Mouse (Mus musculus) thymus, adult 2 months (tissue): ENCODE results near the gene Nfyc. TPM values are rescaled to one million over a fixed set of nuclear protein-coding genes. Genes with fewer than 3 reads are reported as not detected.

Source experiments
- DNase-seq: peaks from one replicate; pipeline ENCODE4 v3.0.0; 2021
- H3K27ac ChIP-seq: fragments of 200-500 bp; 2 replicates; pipeline ENCODE4 v1.5.1; 2012; ENCODE audit warnings: low read length, control low read depth; ENCODE audit not compliant: control insufficient read depth, insufficient read depth
- H3K27me3 ChIP-seq: fragments of 200-500 bp; 2 replicates; pipeline ENCODE4 v1.6.1; 2012; ENCODE audit warnings: mild to moderate bottlenecking, low read length, moderate library complexity, mixed read lengths; ENCODE audit not compliant: control insufficient read depth, insufficient read depth
- H3K36me3 ChIP-seq: fragments of 200-500 bp; 2 replicates; pipeline ENCODE4 v1.6.1; 2012; ENCODE audit warnings: mild to moderate bottlenecking, low read length, moderate library complexity; ENCODE audit not compliant: control insufficient read depth, insufficient read depth
- H3K4me1 ChIP-seq: fragments of 200-500 bp; replicated peaks from 2 replicates; pipeline ENCODE4 v1.6.1; 2012; ENCODE audit warnings: low read length; ENCODE audit not compliant: control insufficient read depth, insufficient read depth
- H3K4me3 ChIP-seq: fragments of 200-500 bp; 2 replicates; pipeline ENCODE4 v1.5.1; 2012; ENCODE audit warnings: mild to moderate bottlenecking, low read length, control low read depth, moderate library complexity; ENCODE audit not compliant: control insufficient read depth, insufficient read depth
- CTCF ChIP-seq: fragments of 200-500 bp; IDR thresholded peaks from 2 replicates; pipeline ENCODE4 v1.5.1; 2012; ENCODE audit warnings: mild to moderate bottlenecking, control low read depth, low read length, moderate library complexity, borderline replicate concordance; ENCODE audit not compliant: control insufficient read depth, poor library complexity, insufficient read depth; ENCODE audit errors: extremely low read depth
- POLR2A ChIP-seq: fragments of 200-500 bp; IDR thresholded peaks from 2 replicates; pipeline ENCODE4 v1.6.1; 2012; ENCODE audit warnings: mild to moderate bottlenecking, low read length, control low read depth, moderate library complexity; ENCODE audit not compliant: control insufficient read depth, poor library complexity, insufficient read depth; ENCODE audit errors: extremely low read depth
- WGBS: fragments of 180-500 bp; shearing (Covaris S2); methylation state at CpG from one replicate; pipeline ENCODE4 v1.1.7; 2018; 5-methylcytosine and 5-hydroxymethylcytosine counted together
- polyA plus RNA-seq: library from polyadenylated mRNA; depleted of rRNA; stranded (reverse); fragments of >200 nt; gene quantifications from 2 replicates; pipeline ENCODE4 v1.2.3, GENCODE M21; 2012; rRNA removed

Nfyc gene
- polyA plus RNA-seq, result 317 and 354 TPM in 2 replicates

DNA sequence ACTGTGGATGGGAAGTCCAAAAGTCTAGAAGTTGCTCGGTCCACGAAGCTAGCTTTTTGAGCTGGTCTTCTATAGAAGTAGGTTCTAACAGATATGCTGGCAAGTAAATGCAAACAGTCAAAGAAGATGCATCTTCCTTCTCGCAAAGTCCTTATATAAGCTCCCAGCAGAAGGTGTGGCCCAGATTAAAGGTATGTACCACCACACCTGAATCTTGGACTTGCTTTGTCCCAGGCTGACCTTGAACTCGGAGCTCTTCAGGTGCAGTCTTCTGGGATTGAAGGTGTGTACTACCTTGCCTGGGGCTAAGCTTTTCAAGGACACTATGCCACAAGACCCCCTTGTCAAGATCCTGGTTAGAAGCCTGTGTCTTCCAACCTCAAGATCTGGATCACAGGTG is at the start of gene Nfyc:
Gene Nfyc (minus strand): TSS at position 101 of the 400 bp plus-strand sequence.
- Histone ChIP-seq H3K4me1 (no peaks in the 10 kb centered on the region), H3K27ac (no peak within 1 kb of the TSS), H3K36me3 (no peaks in the 10 kb centered on the region), H3K27me3 (no peaks in the 10 kb centered on the region), H3K4me3 (no peak within 1 kb of the TSS)
- no peak for TF ChIP-seq POLR2A
- TF ChIP-seq CTCF, result no peak
- 97% methylated on average over 4 of the region's 4 CpGs for WGBS
- DNase-seq, result no peak

DNA sequence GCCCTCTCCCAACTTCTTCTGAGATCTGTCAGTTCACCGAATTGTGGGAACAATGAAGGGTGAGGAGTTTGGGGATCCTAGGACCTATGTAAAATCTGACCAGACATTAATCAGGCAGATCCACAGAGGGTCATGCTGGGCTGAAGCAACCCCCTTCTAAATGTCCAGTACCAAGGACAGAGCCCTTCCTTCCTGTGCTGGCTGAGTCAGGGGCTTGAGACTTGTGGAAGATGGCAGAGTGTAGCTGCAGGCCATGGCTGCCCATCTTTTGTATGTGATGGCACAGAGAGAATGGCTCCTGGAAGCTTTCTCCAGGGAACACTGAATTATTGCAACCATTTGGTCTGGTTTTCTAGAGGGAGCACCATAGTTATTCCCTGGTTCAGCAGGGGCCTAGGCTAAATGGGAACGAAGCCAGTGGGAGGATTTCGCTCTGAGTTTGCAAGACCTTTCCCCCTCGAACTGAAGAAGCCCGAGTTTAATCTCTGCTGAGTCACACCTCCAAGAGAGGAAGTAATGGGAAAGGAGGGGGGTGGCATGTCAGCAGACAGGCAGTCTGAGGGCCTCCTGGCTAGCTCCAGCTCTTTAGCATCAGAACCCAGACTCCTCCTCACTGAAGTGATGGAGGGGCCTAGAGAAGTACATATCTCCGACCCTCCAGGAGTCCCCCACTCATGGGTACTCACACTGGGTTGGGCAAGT is 49.5 kb upstream of the Nfyc start:
- Histone ChIP-seq H3K4me3 (no peak overlapping the region), H3K27ac (no peak overlapping the region), H3K27me3 (no peaks in the 10 kb centered on the region), H3K36me3 (no peaks in the 10 kb centered on the region), H3K4me1 (peaks cover 15% of the 10 kb centered on the region)
- 37% methylated on average over 6 of the region's 6 CpGs for WGBS
- TF ChIP-seq CTCF (no peak), POLR2A (no peak)
- DNase-seq, result no peak

DNA sequence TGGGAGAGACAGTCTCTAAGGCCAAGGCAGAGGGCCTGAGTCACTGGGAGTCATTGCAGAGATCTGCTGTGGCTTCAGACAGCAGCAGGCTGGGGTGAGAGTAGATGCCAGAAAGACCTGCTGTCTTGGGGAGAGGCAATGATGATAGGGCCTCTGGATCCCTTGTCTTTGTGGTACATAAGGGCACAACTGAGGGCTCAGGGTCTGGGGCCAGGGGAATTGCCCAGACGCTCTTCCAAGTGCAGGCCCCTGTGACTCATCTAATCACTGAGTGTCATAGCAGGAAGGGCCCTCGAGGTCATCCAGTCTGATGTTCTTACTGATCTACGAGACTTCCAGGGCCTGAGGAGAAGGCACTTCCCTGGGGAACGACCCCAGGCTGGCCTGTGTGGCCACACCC is 48.0 kb upstream of the Nfyc start:
- WGBS, result 82% methylated on average over 4 of the region's 4 CpGs

DNA sequence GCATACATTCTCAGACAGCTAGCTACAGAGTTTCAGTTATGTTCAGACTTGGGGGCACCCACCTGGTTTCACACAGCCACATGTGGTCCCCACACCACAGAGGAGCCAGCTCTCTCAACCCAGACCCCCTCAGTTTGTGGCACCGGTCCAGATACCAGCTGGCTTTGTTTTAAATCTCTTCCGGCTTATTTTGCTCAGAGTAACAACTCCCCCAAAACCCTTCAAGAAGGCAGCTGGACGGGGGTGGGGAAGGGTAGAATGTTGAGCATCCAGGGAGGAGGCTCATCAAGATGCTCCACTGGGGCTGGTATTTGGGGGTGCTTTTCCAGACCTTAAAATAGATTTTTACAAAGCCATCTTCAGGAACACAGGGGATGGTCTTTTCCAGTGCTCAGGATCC is 47.4 kb upstream of the Nfyc start:
- no peaks in the 10 kb centered on the region for H3K36me3 ChIP-seq
- TF ChIP-seq POLR2A, result no peak
- TF ChIP-seq CTCF, result no peak
- no peak overlapping the region for H3K4me3 ChIP-seq
- H3K27me3 ChIP-seq, result no peaks in the 10 kb centered on the region
- WGBS, result 45% methylated on average over 3 of the region's 3 CpGs
- H3K27ac ChIP-seq, result no peak overlapping the region
- peaks cover 15% of the 10 kb centered on the region for H3K4me1 ChIP-seq
- no peak for DNase-seq

More for the DNA sequence above, 48.0 kb upstream of the Nfyc start:
- no peaks in the 10 kb centered on the region for H3K27me3 ChIP-seq
- TF ChIP-seq CTCF, result no peak
- TF ChIP-seq POLR2A, result no peak
- H3K36me3 ChIP-seq, result no peaks in the 10 kb centered on the region
- H3K4me1 ChIP-seq, result peaks cover 15% of the 10 kb centered on the region
- no peak for DNase-seq
- H3K4me3 ChIP-seq, result no peak overlapping the region
- no peak overlapping the region for H3K27ac ChIP-seq

DNA sequence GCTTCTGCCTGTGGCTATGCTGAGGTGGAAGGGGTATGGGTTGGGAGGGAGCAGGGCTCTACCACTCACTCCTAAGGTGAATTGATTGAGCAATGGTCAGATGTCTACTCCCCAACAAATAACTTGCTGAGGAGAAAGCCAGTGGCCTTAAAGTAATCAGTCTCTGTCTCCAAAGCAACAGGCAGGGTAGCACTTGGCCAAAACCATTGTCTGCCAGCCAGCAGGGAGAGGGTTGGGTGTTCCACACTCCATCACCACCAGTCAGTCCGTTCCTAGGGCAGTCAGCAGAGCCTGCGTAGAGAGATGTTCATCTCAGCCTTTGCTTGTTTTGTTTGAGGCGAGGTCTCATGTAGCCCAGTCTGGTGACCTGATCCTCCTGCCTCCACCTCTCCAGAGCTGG is 44.6 kb upstream of the Nfyc start:
- no peaks in the 10 kb centered on the region for H3K27me3 ChIP-seq
- peaks cover 6% of the 10 kb centered on the region for H3K4me1 ChIP-seq
- no peaks in the 10 kb centered on the region for H3K36me3 ChIP-seq
- no peak overlapping the region for H3K4me3 ChIP-seq
- 92% methylated on average over 3 of the region's 3 CpGs for WGBS
- DNase-seq, result no peak
- H3K27ac ChIP-seq, result no peak overlapping the region
- TF ChIP-seq POLR2A (no peak), CTCF (no peak)

DNA sequence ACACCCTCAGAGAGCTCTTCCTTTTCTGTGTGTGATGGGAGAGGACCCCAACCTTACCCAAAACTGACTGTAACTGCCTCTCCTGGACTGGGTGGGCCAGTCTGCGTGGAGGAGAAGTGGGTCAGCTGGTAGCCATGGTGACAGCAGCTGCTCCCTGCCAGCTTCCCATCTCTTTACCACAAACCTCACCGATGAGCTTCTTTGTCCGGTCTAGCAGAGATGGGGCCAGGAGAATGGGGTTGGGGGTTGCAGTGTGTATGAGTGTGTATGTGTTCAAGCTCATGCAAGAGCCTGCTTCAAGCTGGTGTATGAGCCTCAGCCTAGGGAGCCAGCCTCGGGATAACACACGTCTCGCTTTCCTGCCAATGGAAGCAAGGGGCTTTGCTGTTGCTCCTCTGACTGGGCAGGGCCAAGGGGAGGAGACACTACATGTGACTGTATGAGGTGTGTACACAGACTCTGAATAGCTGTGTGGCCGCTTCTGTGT is 38.9 kb upstream of the Nfyc start:
- H3K4me3 ChIP-seq, result no peak overlapping the region
- DNase-seq, result no peak
- no peak overlapping the region for H3K27ac ChIP-seq
- H3K27me3 ChIP-seq, result no peaks in the 10 kb centered on the region
- WGBS, result 38% methylated on average over 7 of the region's 7 CpGs
- TF ChIP-seq CTCF (no peak), POLR2A (no peak)
- no peaks in the 10 kb centered on the region for H3K36me3 ChIP-seq
- no peaks in the 10 kb centered on the region for H3K4me1 ChIP-seq

DNA sequence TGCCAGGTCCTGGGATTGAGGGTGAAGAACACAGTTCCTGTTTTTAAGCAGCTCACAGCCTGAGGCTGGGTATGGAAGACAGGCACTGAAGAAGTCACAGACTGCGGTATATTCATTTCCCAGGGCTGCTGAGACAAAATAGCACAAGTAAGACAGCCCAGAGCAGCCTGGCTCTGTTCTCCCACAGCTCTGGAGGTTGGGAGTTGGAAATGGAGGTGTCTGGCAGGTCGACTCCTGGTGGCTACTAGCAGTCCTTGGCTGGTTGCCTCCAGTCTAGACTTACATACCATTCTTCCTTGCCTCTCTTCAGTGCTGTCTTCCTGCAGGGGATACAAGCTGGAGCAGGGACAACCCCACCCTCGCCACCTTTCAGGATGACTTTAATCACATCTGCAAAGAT is 37.6 kb upstream of the Nfyc start:
- Histone ChIP-seq H3K36me3 (no peaks in the 10 kb centered on the region), H3K27me3 (no peaks in the 10 kb centered on the region), H3K4me1 (no peaks in the 10 kb centered on the region), H3K4me3 (no peak overlapping the region), H3K27ac (no peak overlapping the region)
- 86% methylated on average over 3 of the region's 3 CpGs for WGBS
- TF ChIP-seq POLR2A (no peak), CTCF (no peak)
- DNase-seq, result no peak

DNA sequence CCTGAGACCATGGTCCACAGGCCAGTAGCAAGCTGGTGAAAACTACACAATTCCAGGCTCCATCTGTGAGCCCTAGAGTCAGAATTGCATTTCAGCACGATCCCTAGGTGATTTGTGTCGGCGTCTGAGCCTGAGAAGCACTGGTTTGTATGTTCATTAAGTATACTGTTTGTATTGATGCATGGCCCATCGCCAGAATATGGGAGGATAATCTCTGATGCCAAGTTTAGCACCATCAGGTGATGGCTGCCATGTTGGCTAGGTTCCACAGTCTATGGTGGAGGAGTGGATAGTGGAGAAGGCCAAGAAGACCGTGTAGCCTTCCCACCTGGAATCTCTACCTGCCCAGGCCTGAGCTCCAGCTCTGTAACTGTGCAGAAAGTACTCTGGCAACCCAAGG is 36.9 kb upstream of the Nfyc start:
- TF ChIP-seq CTCF (no peak), POLR2A (no peak)
- H3K4me3 ChIP-seq, result no peak overlapping the region
- no peak overlapping the region for H3K27ac ChIP-seq
- no peaks in the 10 kb centered on the region for H3K36me3 ChIP-seq
- no peaks in the 10 kb centered on the region for H3K4me1 ChIP-seq
- DNase-seq, result no peak
- 83% methylated on average over 5 of the region's 5 CpGs for WGBS
- H3K27me3 ChIP-seq, result no peaks in the 10 kb centered on the region
